15 mouse cellular contexts compared by ENCODE assay signal in the genomic region with DNA sequence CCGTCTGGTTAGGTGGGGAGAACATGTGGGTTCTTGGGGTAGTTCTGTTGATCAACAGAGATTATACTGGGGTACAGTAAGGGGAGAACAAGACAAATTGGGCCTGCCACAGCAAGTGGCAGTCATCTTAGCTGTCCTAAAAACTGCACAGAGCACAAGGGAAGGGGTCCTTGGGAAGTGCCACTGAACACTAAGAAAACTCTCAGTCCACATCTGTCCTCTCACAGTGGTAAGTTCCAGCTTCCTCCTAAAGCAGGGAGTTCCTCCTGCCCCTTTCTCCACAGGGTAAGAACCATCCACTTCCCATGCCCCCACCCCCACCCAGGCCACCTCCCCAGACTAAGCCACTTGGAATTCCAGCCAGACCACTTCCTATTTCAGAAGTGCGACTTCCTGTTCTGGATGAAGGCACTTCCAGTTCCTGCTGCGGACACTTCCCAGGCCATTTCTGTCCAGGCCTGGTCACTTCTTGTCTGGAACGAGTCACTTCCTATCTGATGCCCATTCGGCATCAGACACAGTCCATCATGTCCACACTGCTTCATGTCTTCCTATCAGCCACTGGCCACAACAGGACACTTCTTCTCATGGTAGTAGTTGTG. TPM values are rescaled to one million over a fixed set of nuclear protein-coding genes. Genes with fewer than 3 reads are reported as not detected.
DNase-seq lines count a peak whose midpoint lies in the region; ATAC-seq and TF ChIP-seq lines count a peak whose summit lies in the region.
"Had no signal": no experiment of that assay in that cellular context is flagged by ENCODE, and none has a peak within 500 bp of the region (broad histone marks: within the 10 kb centered on the region; RNA-seq: fewer than 3 reads in every experiment).

No protein-coding gene starts in this region.

- H3K4me2 ChIP-seq in forebrain, embryonic 14.5 days (ENCODE audit: low read length), result no peak overlapping the region
- H3K4me2 ChIP-seq in lung, postnatal 0 days (replicated peaks; ENCODE audit: low read depth, low read length), result no peak overlapping the region
- H3K4me2 ChIP-seq in hindbrain, postnatal 0 days (ENCODE audit: low read depth, low read length), result no peak overlapping the region
- H3K4me2 ChIP-seq in kidney, embryonic 15.5 days, result no peak overlapping the region
- H3K4me2 ChIP-seq: intestine, embryonic 15.5 days; limb, embryonic 15.5 days had no signal

- peaks cover 29% of the 10 kb centered on the region for H3K36me3 ChIP-seq in forebrain, embryonic 10.5 days (replicated peaks)
- 0 out of 2 replicates have a peak, but pooled peaks cover 7% of the 10 kb centered on the region for H3K36me3 ChIP-seq in forebrain, embryonic 14.5 days (ENCODE audit: control insufficient read depth, insufficient read depth, low read length)
- H3K36me3 ChIP-seq in lung, postnatal 0 days (ENCODE audit: insufficient read depth, low read length), result no peaks in the 10 kb centered on the region
- H3K36me3 ChIP-seq in hindbrain, postnatal 0 days (ENCODE audit: insufficient read depth, low read length), result no peaks in the 10 kb centered on the region
- no peaks in the 10 kb centered on the region for H3K36me3 ChIP-seq in kidney, embryonic 15.5 days
- H3K36me3 ChIP-seq: intestine, embryonic 15.5 days; limb, embryonic 15.5 days had no signal

- TF ChIP-seq POLR2A in lung, adult 2 months (IDR thresholded peaks at IDR 0.05; ENCODE audit: borderline replicate concordance, extremely low read depth, low read depth, low read length), result no peak

- H3K27me3 ChIP-seq in forebrain, embryonic 10.5 days (ENCODE audit: poor library complexity, severe bottlenecking), result peaks cover 43% of the 10 kb centered on the region
- H3K27me3 ChIP-seq in forebrain, embryonic 14.5 days (replicated peaks; ENCODE audit: control insufficient read depth, insufficient read depth, low read length), result no peaks in the 10 kb centered on the region
- H3K27me3 ChIP-seq in lung, postnatal 0 days (replicated peaks; ENCODE audit: insufficient read depth, low read length), result no peaks in the 10 kb centered on the region
- H3K27me3 ChIP-seq in hindbrain, postnatal 0 days (ENCODE audit: insufficient read depth, low read length), result no peaks in the 10 kb centered on the region
- H3K27me3 ChIP-seq in kidney, embryonic 15.5 days, result peaks cover 6% of the 10 kb centered on the region
- H3K27me3 ChIP-seq: intestine, embryonic 15.5 days; limb, embryonic 15.5 days had no signal

- no peaks in the 10 kb centered on the region for H3K9me3 ChIP-seq in forebrain, embryonic 10.5 days
- H3K9me3 ChIP-seq in forebrain, embryonic 14.5 days (replicated peaks; ENCODE audit: control insufficient read depth, low read length), result no peaks in the 10 kb centered on the region
- no peaks in the 10 kb centered on the region for H3K9me3 ChIP-seq in lung, postnatal 0 days (ENCODE audit: low read length)
- H3K9me3 ChIP-seq in hindbrain, postnatal 0 days (ENCODE audit: low read length), result no peaks in the 10 kb centered on the region
- no peaks in the 10 kb centered on the region for H3K9me3 ChIP-seq in kidney, embryonic 15.5 days (replicated peaks)
- H3K9me3 ChIP-seq: intestine, embryonic 15.5 days; limb, embryonic 15.5 days had no signal

- no peak overlapping the region for H3K9ac ChIP-seq in forebrain, embryonic 14.5 days (ENCODE audit: low read length)
- H3K9ac ChIP-seq in lung, postnatal 0 days (replicated peaks; ENCODE audit: low read depth), result no peak overlapping the region
- H3K9ac ChIP-seq in hindbrain, postnatal 0 days (replicated peaks; ENCODE audit: low read length), result no peak overlapping the region
- no peak overlapping the region for H3K9ac ChIP-seq in kidney, embryonic 15.5 days
- H3K9ac ChIP-seq: intestine, embryonic 15.5 days; limb, embryonic 15.5 days had no signal

- DNase-seq in forebrain, embryonic 10.5 days (ENCODE audit: extremely low spot score, low spot score), result no peak
- DNase-seq in forebrain, embryonic 14.5 days (ENCODE audit: low spot score), result no peak
- peak; percentile 24 for DNase-seq in lung, postnatal 0 days (ENCODE audit: low spot score)
- no peak for DNase-seq in lung, adult 2 months
- DNase-seq in hindbrain, postnatal 0 days (ENCODE audit: low spot score), result no peak
- DNase-seq in cerebellum, postnatal 36 days, result no peak
- DNase-seq: kidney, postnatal 36 days; layer of hippocampus, postnatal 36 days; retina, postnatal 1 day; spleen, adult 18-20 months; thymus, postnatal 4 days had no signal

- no peak for ATAC-seq in forebrain, embryonic 14.5 days
- peak; percentile 40 for ATAC-seq in lung, postnatal 0 days
- ATAC-seq in hindbrain, postnatal 0 days, result no peak
- peak; percentile 33; the same call in 1 of the 2 replicates for ATAC-seq in monocyte, adult 5-6 weeks (replicated peaks; ENCODE audit: insufficient number of reproducible peaks, low FRiP score, low TSS enrichment, poor library complexity, severe bottlenecking)
- no peak for ATAC-seq in kidney, embryonic 15.5 days (replicated peaks; ENCODE audit: low FRiP score)
- ATAC-seq: intestine, embryonic 15.5 days had no signal

- WGBS in forebrain, embryonic 10.5 days, result 79% methylated on average over 5 of the region's 5 CpGs
- 90% methylated on average over 5 of the region's 5 CpGs for WGBS in forebrain, embryonic 14.5 days
- 43% methylated on average over 5 of the region's 5 CpGs for WGBS in lung, postnatal 0 days
- WGBS in lung, adult 2 months, result 51% methylated on average over 5 of the region's 5 CpGs
- 74% methylated on average over 5 of the region's 5 CpGs for WGBS in hindbrain, postnatal 0 days
- WGBS in kidney, embryonic 15.5 days, result 84% methylated on average over 5 of the region's 5 CpGs

- no peak for TF ChIP-seq EP300 in lung, postnatal 0 days (IDR thresholded peaks at IDR 0.05)

- peak overlapping the region; percentile 88 for H3K27ac ChIP-seq in forebrain, embryonic 10.5 days
- no peak overlapping the region for H3K27ac ChIP-seq in forebrain, embryonic 14.5 days (ENCODE audit: low read depth, low read length)
- H3K27ac ChIP-seq in lung, postnatal 0 days (ENCODE audit: low read length), result no peak overlapping the region
- 0 out of 2 replicates have a peak overlapping the region, but pooled peaks have one; percentile 11 for H3K27ac ChIP-seq in hindbrain, postnatal 0 days
- H3K27ac ChIP-seq in kidney, embryonic 15.5 days, result no peak overlapping the region; the same call in 1 of the 2 replicates
- H3K27ac ChIP-seq: intestine, embryonic 15.5 days; limb, embryonic 15.5 days had no signal

- peaks cover 94% of the 10 kb centered on the region for H3K4me1 ChIP-seq in forebrain, embryonic 10.5 days
- peaks cover 48% of the 10 kb centered on the region for H3K4me1 ChIP-seq in forebrain, embryonic 14.5 days (ENCODE audit: control insufficient read depth, insufficient read depth, low read length)
- no peaks in the 10 kb centered on the region for H3K4me1 ChIP-seq in lung, postnatal 0 days (ENCODE audit: insufficient read depth, low read depth, low read length)
- H3K4me1 ChIP-seq in lung, adult 2 months (ENCODE audit: control insufficient read depth, insufficient read depth, low read length), result no peaks in the 10 kb centered on the region
- H3K4me1 ChIP-seq in hindbrain, postnatal 0 days (ENCODE audit: insufficient read depth, low read length), result peaks cover 43% of the 10 kb centered on the region
- peaks cover 46% of the 10 kb centered on the region for H3K4me1 ChIP-seq in kidney, embryonic 15.5 days

- no peak for TF ChIP-seq CTCF in lung, postnatal 0 days (IDR thresholded peaks at IDR 0.05)
- no peak for TF ChIP-seq CTCF in lung, adult 2 months (IDR thresholded peaks at IDR 0.05; ENCODE audit: insufficient read depth, low read length)
- TF ChIP-seq CTCF in hindbrain, postnatal 0 days (IDR thresholded peaks at IDR 0.05; ENCODE audit: low read depth), result no peak

- no peak overlapping the region for H3K4me3 ChIP-seq in forebrain, embryonic 10.5 days
- no peak overlapping the region for H3K4me3 ChIP-seq in forebrain, embryonic 14.5 days (ENCODE audit: low read depth, low read length)
- H3K4me3 ChIP-seq in lung, postnatal 0 days (ENCODE audit: low read depth, low read length), result no peak overlapping the region
- H3K4me3 ChIP-seq in lung, adult 2 months (replicated peaks; ENCODE audit: extremely low read depth, low read depth, low read length), result no peak overlapping the region
- H3K4me3 ChIP-seq in hindbrain, postnatal 0 days (ENCODE audit: low read length), result no peak overlapping the region
- H3K4me3 ChIP-seq in kidney, embryonic 15.5 days (replicated peaks), result no peak overlapping the region
- H3K4me3 ChIP-seq: intestine, embryonic 15.5 days; limb, embryonic 15.5 days had no signal

RNA-seq across cellular contexts. Expression of a gene that starts 5.4 kb away (rescaled TPM):
- 27.9 and 28.7 TPM in 2 replicates for polyA plus RNA-seq in forebrain, embryonic 10.5 days (2016; fragmentation: Nextera tagmentation; extraction: Ambion mirVana)
- 38.6 and 48.2 TPM in 2 replicates for polyA plus RNA-seq in forebrain, embryonic 14.5 days (2014; fragmentation: Nextera tagmentation; extraction: Ambion mirVana)
- polyA plus RNA-seq in lung, postnatal 0 days (2015; fragmentation: Nextera tagmentation; extraction: Ambion mirVana), result 0.80 and 1.0 TPM in 2 replicates
- polyA plus RNA-seq in lung, adult 2 months (2012; rRNA removed), result 0.88 and 1.0 TPM in 2 replicates
- total RNA-seq in hindbrain, postnatal 0 days (2014; rRNA removed), result 97.9 and 111 TPM in 2 replicates
- 93.3 and 94.4 TPM in 2 replicates for polyA plus RNA-seq in hindbrain, postnatal 0 days (2015; fragmentation: Nextera tagmentation; extraction: Ambion mirVana)
- 0.49 to 0.96 TPM in 2 of 3 replicates, not detected in the other for total RNA-seq in monocyte, adult 5-6 weeks (2017)
- 11.9 and 14.3 TPM in 2 replicates for polyA plus RNA-seq in kidney, embryonic 15.5 days (2015; fragmentation: Nextera tagmentation; extraction: Ambion mirVana)

RNA-seq across cellular contexts. Expression of a gene that starts 5.7 kb away (rescaled TPM):
- polyA plus RNA-seq in forebrain, embryonic 10.5 days (2016; fragmentation: Nextera tagmentation; extraction: Ambion mirVana), result 1.5 TPM in 2 replicates
- polyA plus RNA-seq in forebrain, embryonic 14.5 days (2014; fragmentation: Nextera tagmentation; extraction: Ambion mirVana), result 2.7 and 3.8 TPM in 2 replicates
- 1.3 and 2.2 TPM in 2 replicates for polyA plus RNA-seq in lung, postnatal 0 days (2015; fragmentation: Nextera tagmentation; extraction: Ambion mirVana)
- 3.1 TPM in 2 replicates for polyA plus RNA-seq in lung, adult 2 months (2012; rRNA removed)
- 3.9 and 4.9 TPM in 2 replicates for total RNA-seq in hindbrain, postnatal 0 days (2014; rRNA removed)
- polyA plus RNA-seq in hindbrain, postnatal 0 days (2015; fragmentation: Nextera tagmentation; extraction: Ambion mirVana), result 2.0 and 3.2 TPM in 2 replicates
- 1.4 to 6.4 TPM (median 4.7 TPM) in 3 replicates for total RNA-seq in monocyte, adult 5-6 weeks (2017)
- 0.73 and 0.87 TPM in 2 replicates for polyA plus RNA-seq in kidney, embryonic 15.5 days (2015; fragmentation: Nextera tagmentation; extraction: Ambion mirVana)

RNA-seq across cellular contexts. Expression of a gene that starts 25.4 kb away (rescaled TPM):
- polyA plus RNA-seq in forebrain, embryonic 10.5 days (2016; fragmentation: Nextera tagmentation; extraction: Ambion mirVana), result 46.4 and 51.1 TPM in 2 replicates
- polyA plus RNA-seq in forebrain, embryonic 14.5 days (2014; fragmentation: Nextera tagmentation; extraction: Ambion mirVana), result 24.6 and 29.3 TPM in 2 replicates
- polyA plus RNA-seq in lung, postnatal 0 days (2015; fragmentation: Nextera tagmentation; extraction: Ambion mirVana), result 13.8 and 14.3 TPM in 2 replicates
- 11.9 and 15.0 TPM in 2 replicates for polyA plus RNA-seq in lung, adult 2 months (2012; rRNA removed)
- total RNA-seq in hindbrain, postnatal 0 days (2014; rRNA removed), result 16.4 and 19.4 TPM in 2 replicates
- 12.8 and 13.8 TPM in 2 replicates for polyA plus RNA-seq in hindbrain, postnatal 0 days (2015; fragmentation: Nextera tagmentation; extraction: Ambion mirVana)
- total RNA-seq in monocyte, adult 5-6 weeks (2017), result 2.8 to 9.4 TPM (median 3.8 TPM) in 3 replicates
- polyA plus RNA-seq in kidney, embryonic 15.5 days (2015; fragmentation: Nextera tagmentation; extraction: Ambion mirVana), result 26.6 and 27.9 TPM in 2 replicates

RNA-seq across cellular contexts. Expression of a gene that starts 25.5 kb away (rescaled TPM):
- 192 and 194 TPM in 2 replicates for polyA plus RNA-seq in forebrain, embryonic 10.5 days (2016; fragmentation: Nextera tagmentation; extraction: Ambion mirVana)
- 111 and 113 TPM in 2 replicates for polyA plus RNA-seq in forebrain, embryonic 14.5 days (2014; fragmentation: Nextera tagmentation; extraction: Ambion mirVana)
- 39.8 and 50.6 TPM in 2 replicates for polyA plus RNA-seq in lung, postnatal 0 days (2015; fragmentation: Nextera tagmentation; extraction: Ambion mirVana)
- polyA plus RNA-seq in lung, adult 2 months (2012; rRNA removed), result 66.8 and 75.0 TPM in 2 replicates
- 33.5 and 41.5 TPM in 2 replicates for total RNA-seq in hindbrain, postnatal 0 days (2014; rRNA removed)
- 36.6 and 37.4 TPM in 2 replicates for polyA plus RNA-seq in hindbrain, postnatal 0 days (2015; fragmentation: Nextera tagmentation; extraction: Ambion mirVana)
- 11.9 to 26.9 TPM (median 24.5 TPM) in 3 replicates for total RNA-seq in monocyte, adult 5-6 weeks (2017)
- 175 and 195 TPM in 2 replicates for polyA plus RNA-seq in kidney, embryonic 15.5 days (2015; fragmentation: Nextera tagmentation; extraction: Ambion mirVana)

RNA-seq across cellular contexts. Expression of a gene that starts 51.1 kb away (rescaled TPM):
- polyA plus RNA-seq in forebrain, embryonic 10.5 days (2016; fragmentation: Nextera tagmentation; extraction: Ambion mirVana), result 4.3 and 4.6 TPM in 2 replicates
- polyA plus RNA-seq in forebrain, embryonic 14.5 days (2014; fragmentation: Nextera tagmentation; extraction: Ambion mirVana), result 22.0 and 31.5 TPM in 2 replicates
- 7.5 and 8.1 TPM in 2 replicates for polyA plus RNA-seq in lung, postnatal 0 days (2015; fragmentation: Nextera tagmentation; extraction: Ambion mirVana)
- polyA plus RNA-seq in lung, adult 2 months (2012; rRNA removed), result 8.4 and 15.9 TPM in 2 replicates
- total RNA-seq in hindbrain, postnatal 0 days (2014; rRNA removed), result 185 and 210 TPM in 2 replicates
- 145 and 157 TPM in 2 replicates for polyA plus RNA-seq in hindbrain, postnatal 0 days (2015; fragmentation: Nextera tagmentation; extraction: Ambion mirVana)
- total RNA-seq in monocyte, adult 5-6 weeks (2017), result not detected in 3 replicates
- polyA plus RNA-seq in kidney, embryonic 15.5 days (2015; fragmentation: Nextera tagmentation; extraction: Ambion mirVana), result 11.2 and 13.5 TPM in 2 replicates

Comparison
In these comparisons a context has a peak if more than half of its experiments do, and no peak if none do; other contexts are left out.
1. H3K27ac ChIP-seq: peak in forebrain, embryonic 10.5 days (single experiment) and hindbrain, postnatal 0 days (single experiment); none in forebrain, embryonic 14.5 days (single experiment), lung, postnatal 0 days (single experiment) and kidney, embryonic 15.5 days (single experiment).
2. ATAC-seq: peak in lung, postnatal 0 days (single experiment) and monocyte, adult 5-6 weeks (single experiment); none in forebrain, embryonic 14.5 days (single experiment), hindbrain, postnatal 0 days (single experiment) and kidney, embryonic 15.5 days (single experiment).